Mouse (Mus musculus) testis, adult 2 months (tissue): Measurements from ENCODE around the gene Fam169a.

Experiments used
- CTCF ChIP-seq: fragments of 200-500 bp; IDR thresholded peaks from 2 replicates; pipeline ENCODE4 v1.5.1; 2012; ENCODE audit warnings: low read depth, mild to moderate bottlenecking, inconsistent platforms, low read length, moderate library complexity; ENCODE audit not compliant: control insufficient read depth, insufficient read depth, insufficient replicate concordance
- POLR2A ChIP-seq: fragments of 200-500 bp; IDR thresholded peaks from 2 replicates; pipeline ENCODE4 v1.6.1; 2012; ENCODE audit warnings: low read depth, mild to moderate bottlenecking, inconsistent platforms, low read length, moderate library complexity; ENCODE audit not compliant: control insufficient read depth

- TF ChIP-seq POLR2A (no peak), CTCF (no peak)
Observed at GRCm38 (mm10) chr13:97034262-97034661, 32.8 kb upstream of the Fam169a start, which contains the start of gene 1700029F12Rik.
